Mouse (Mus musculus): Measurements from ENCODE around the gene Prrt3. TPM values are rescaled to one million over a fixed set of nuclear protein-coding genes. Genes with fewer than 3 reads are reported as not detected.
A peak's percentile ranks its signal among the peaks of the same experiment; 100 is the strongest.

Prrt3 gene
- polyA plus RNA-seq, 1 experiment from 2014 or later, result 0.14 TPM

GRCm38 (mm10) chr6:113530932-113531839, 29.5 kb upstream of the Prrt3 start, which contains the start of the genes Emc3 and Fancd2:
Gene Emc3 (minus strand): TSS chr6:113531652.
Gene Fancd2 (plus strand): TSS chr6:113531682.
- peaks cover 17% of the 10 kb centered on the region for H3K4me1 ChIP-seq (ENCODE audit: insufficient read depth)
- H3K27ac ChIP-seq (ENCODE audit: low read depth), result peak within 1 kb of the TSS; percentile 83
- peak within 1 kb of the TSS; percentile 69 for H3K4me2 ChIP-seq (ENCODE audit: low read depth, low read length)
- WGBS (ENCODE audit: insufficient replicate concordance), result under 1% methylated on average over 47 of the region's 47 CpGs
- peak; percentile 63; the same call in 1 of the 2 replicates for TF ChIP-seq EP300 (IDR thresholded peaks at IDR 0.05; ENCODE audit: low read depth)
- 0 out of 2 replicates have a peak, but pooled peaks have one; percentile 5 for TF ChIP-seq CTCF (IDR thresholded peaks at IDR 0.05; ENCODE audit: low read depth)
- peak within 1 kb of the TSS; percentile 94 for H3K4me3 ChIP-seq (ENCODE audit: low read depth, low read length)
- H3K27me3 ChIP-seq (ENCODE audit: insufficient read depth, low read length), result no peaks in the 10 kb centered on the region
- H3K36me3 ChIP-seq (replicated peaks; ENCODE audit: insufficient read depth, low read length), result peaks cover 10% of the 10 kb centered on the region
- peak within 1 kb of the TSS; percentile 89 for H3K9ac ChIP-seq (replicated peaks)
- DNase-seq (peak; percentile 94), ATAC-seq (peak; percentile 95)
- H3K9me3 ChIP-seq (ENCODE audit: low read length), result no peaks in the 10 kb centered on the region

DNA sequence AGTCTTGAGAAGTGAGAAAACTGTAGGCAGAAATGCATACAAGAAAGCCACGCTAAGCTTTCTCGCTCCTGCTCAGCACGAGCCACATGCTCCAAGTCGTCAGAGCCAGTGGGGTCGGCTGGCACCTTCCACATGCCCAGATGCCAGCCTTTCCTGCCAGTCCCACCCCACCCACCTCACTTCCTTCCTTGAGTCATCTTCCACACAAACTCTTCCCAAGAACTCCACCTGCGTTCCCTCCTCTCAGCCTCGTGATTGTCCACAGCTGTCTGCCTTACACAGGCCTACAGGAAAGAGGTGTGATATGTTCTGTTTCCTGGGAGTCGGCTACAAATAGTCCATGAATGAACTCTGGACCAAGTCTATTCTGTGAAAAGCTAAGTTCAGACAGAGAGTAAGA, 21.7 kb upstream of the Prrt3 start:
- TF ChIP-seq EP300 (IDR thresholded peaks at IDR 0.05; ENCODE audit: low read depth), result no peak
- no peak for TF ChIP-seq CTCF (IDR thresholded peaks at IDR 0.05; ENCODE audit: low read depth)
- Histone ChIP-seq H3K9ac (replicated peaks) (no peak overlapping the region), H3K9me3 (ENCODE audit: low read length) (no peaks in the 10 kb centered on the region), H3K27me3 (ENCODE audit: insufficient read depth, low read length) (no peaks in the 10 kb centered on the region), H3K4me2 (ENCODE audit: low read depth, low read length) (no peak overlapping the region), H3K27ac (ENCODE audit: low read depth) (no peak overlapping the region), H3K36me3 (replicated peaks; ENCODE audit: insufficient read depth, low read length) (peaks cover 44% of the 10 kb centered on the region), H3K4me1 (ENCODE audit: insufficient read depth) (no peaks in the 10 kb centered on the region), H3K4me3 (ENCODE audit: low read depth, low read length) (no peak overlapping the region)
- 71% methylated on average over 8 of the region's 8 CpGs for WGBS (ENCODE audit: insufficient replicate concordance)
- ATAC-seq (no peak), DNase-seq (no peak)

- Histone ChIP-seq H3K4me3 (ENCODE audit: low read depth, low read length) (no peak overlapping the region), H3K9me3 (ENCODE audit: low read length) (no peaks in the 10 kb centered on the region), H3K27ac (ENCODE audit: low read depth) (no peak overlapping the region), H3K4me2 (ENCODE audit: low read depth, low read length) (no peak overlapping the region), H3K9ac (replicated peaks) (no peak overlapping the region), H3K4me1 (ENCODE audit: insufficient read depth) (no peaks in the 10 kb centered on the region), H3K27me3 (ENCODE audit: insufficient read depth, low read length) (no peaks in the 10 kb centered on the region), H3K36me3 (replicated peaks; ENCODE audit: insufficient read depth, low read length) (peaks cover 49% of the 10 kb centered on the region)
- ATAC-seq (no peak), DNase-seq (no peak)
- WGBS (ENCODE audit: insufficient replicate concordance), result 66% methylated on average over 1 of the region's 1 CpGs
- no peak for TF ChIP-seq CTCF (IDR thresholded peaks at IDR 0.05; ENCODE audit: low read depth)
- no peak for TF ChIP-seq EP300 (IDR thresholded peaks at IDR 0.05; ENCODE audit: low read depth)
Measured at GRCm38 (mm10) chr6:113522310-113522709, 20.6 kb upstream of the Prrt3 start.

- Histone ChIP-seq H3K9me3 (ENCODE audit: low read length) (no peaks in the 10 kb centered on the region), H3K36me3 (replicated peaks; ENCODE audit: insufficient read depth, low read length) (peaks cover 80% of the 10 kb centered on the region), H3K4me2 (ENCODE audit: low read depth, low read length) (no peak overlapping the region), H3K4me1 (ENCODE audit: insufficient read depth) (peaks cover 3% of the 10 kb centered on the region; the same call in 1 of the 2 replicates), H3K27me3 (ENCODE audit: insufficient read depth, low read length) (no peaks in the 10 kb centered on the region), H3K9ac (replicated peaks) (no peak overlapping the region), H3K4me3 (ENCODE audit: low read depth, low read length) (no peak overlapping the region), H3K27ac (ENCODE audit: low read depth) (0 out of 2 replicates have a peak overlapping the region, but pooled peaks have one; percentile 8)
- TF ChIP-seq CTCF (IDR thresholded peaks at IDR 0.05; ENCODE audit: low read depth) (no peak), EP300 (IDR thresholded peaks at IDR 0.05; ENCODE audit: low read depth) (no peak)
- peak; percentile 14 for DNase-seq
- 44% methylated on average over 8 of the region's 8 CpGs for WGBS (ENCODE audit: insufficient replicate concordance)
- ATAC-seq, result peak; percentile 67
Measured at GRCm38 (mm10) chr6:113517434-113518080, 15.8 kb upstream of the Prrt3 start.

GRCm38 (mm10) chr6:113514600-113514999, 12.9 kb upstream of the Prrt3 start:
- TF ChIP-seq CTCF (IDR thresholded peaks at IDR 0.05; ENCODE audit: low read depth) (no peak), EP300 (IDR thresholded peaks at IDR 0.05; ENCODE audit: low read depth) (no peak)
- WGBS (ENCODE audit: insufficient replicate concordance), result 70% methylated on average over 3 of the region's 3 CpGs
- Histone ChIP-seq H3K9me3 (ENCODE audit: low read length) (no peaks in the 10 kb centered on the region), H3K36me3 (replicated peaks; ENCODE audit: insufficient read depth, low read length) (peaks cover 59% of the 10 kb centered on the region), H3K4me1 (ENCODE audit: insufficient read depth) (peaks cover 3% of the 10 kb centered on the region; the same call in 1 of the 2 replicates), H3K4me2 (ENCODE audit: low read depth, low read length) (no peak overlapping the region), H3K27ac (ENCODE audit: low read depth) (no peak overlapping the region), H3K4me3 (ENCODE audit: low read depth, low read length) (no peak overlapping the region), H3K27me3 (ENCODE audit: insufficient read depth, low read length) (no peaks in the 10 kb centered on the region), H3K9ac (replicated peaks) (no peak overlapping the region)
- DNase-seq (no peak), ATAC-seq (no peak)

DNA sequence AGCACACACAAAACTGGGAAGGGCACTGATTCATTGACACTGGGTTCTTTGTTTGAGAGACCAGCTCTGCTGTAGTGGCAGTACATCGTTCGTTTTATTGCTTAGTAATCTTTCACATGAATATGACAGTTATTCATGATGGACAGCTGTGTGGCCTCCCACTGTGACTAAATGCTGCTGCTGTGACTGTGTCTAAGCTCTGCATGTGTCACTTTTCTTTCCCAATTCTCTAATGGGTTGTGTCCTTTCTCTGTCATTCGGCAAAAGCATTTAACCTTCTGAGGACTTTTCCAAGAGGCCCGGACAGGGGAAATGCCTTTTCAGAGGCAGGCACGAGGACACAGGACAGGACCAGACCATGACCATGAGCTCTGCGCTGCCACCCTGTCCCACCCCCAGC, 12.2 kb upstream of the Prrt3 start:
- TF ChIP-seq EP300 (IDR thresholded peaks at IDR 0.05; ENCODE audit: low read depth), result no peak
- no peak for TF ChIP-seq CTCF (IDR thresholded peaks at IDR 0.05; ENCODE audit: low read depth)
- peaks cover 3% of the 10 kb centered on the region; the same call in 1 of the 2 replicates for H3K4me1 ChIP-seq (ENCODE audit: insufficient read depth)
- peaks cover 53% of the 10 kb centered on the region for H3K36me3 ChIP-seq (replicated peaks; ENCODE audit: insufficient read depth, low read length)
- H3K9me3 ChIP-seq (ENCODE audit: low read length), result no peaks in the 10 kb centered on the region
- H3K27ac ChIP-seq (ENCODE audit: low read depth), result no peak overlapping the region
- no peaks in the 10 kb centered on the region for H3K27me3 ChIP-seq (ENCODE audit: insufficient read depth, low read length)
- 88% methylated on average over 6 of the region's 6 CpGs for WGBS (ENCODE audit: insufficient replicate concordance)
- H3K9ac ChIP-seq (replicated peaks), result no peak overlapping the region
- H3K4me3 ChIP-seq (ENCODE audit: low read depth, low read length), result no peak overlapping the region
- DNase-seq, result no peak
- ATAC-seq, result no peak
- H3K4me2 ChIP-seq (ENCODE audit: low read depth, low read length), result no peak overlapping the region

Measured in liver, postnatal 0 days (tissue).